14 mouse cellular contexts compared by ENCODE assay signal in genomic region chr1:156852409-156852808, GRCm38 (mm10). TPM values are rescaled to one million over a fixed set of nuclear protein-coding genes. Genes with fewer than 3 reads are reported as not detected.
DNase-seq lines count a peak whose midpoint lies in the region; ATAC-seq lines count a peak whose summit lies in the region.
"Had no signal": no experiment of that assay in that cellular context is flagged by ENCODE, and none has a peak within 500 bp of the region (broad histone marks: within the 10 kb centered on the region; RNA-seq: fewer than 3 reads in every experiment).

No protein-coding gene starts in this region.

- no peaks in the 10 kb centered on the region for H3K27me3 ChIP-seq in embryonic facial prominence, embryonic 15.5 days
- H3K27me3 ChIP-seq in limb, embryonic 13.5 days = no peaks in the 10 kb centered on the region
- H3K27me3 ChIP-seq in midbrain, embryonic 10.5 days (ENCODE audit: low read depth, poor library complexity, severe bottlenecking) = no peaks in the 10 kb centered on the region
- H3K27me3 ChIP-seq: heart, embryonic 13.5 days; neural tube, embryonic 13.5 days had no signal

- H3K9me3 ChIP-seq in embryonic facial prominence, embryonic 15.5 days (replicated peaks) = no peaks in the 10 kb centered on the region
- no peaks in the 10 kb centered on the region for H3K9me3 ChIP-seq in limb, embryonic 13.5 days
- H3K9me3 ChIP-seq in midbrain, embryonic 10.5 days (replicated peaks) = no peaks in the 10 kb centered on the region
- H3K9me3 ChIP-seq: heart, embryonic 13.5 days; neural tube, embryonic 13.5 days had no signal

- peaks cover 8% of the 10 kb centered on the region; the same call in 1 of the 2 replicates for H3K4me1 ChIP-seq in embryonic facial prominence, embryonic 15.5 days
- peaks cover 17% of the 10 kb centered on the region for H3K4me1 ChIP-seq in limb, embryonic 13.5 days
- no peaks in the 10 kb centered on the region for H3K4me1 ChIP-seq in midbrain, embryonic 10.5 days

- 33% methylated on average over 9 of the region's 9 CpGs for WGBS in embryonic facial prominence, embryonic 15.5 days
- WGBS in limb, embryonic 13.5 days = 17% methylated on average over 9 of the region's 9 CpGs
- WGBS in midbrain, embryonic 10.5 days = 84% methylated on average over 9 of the region's 9 CpGs

- H3K9ac ChIP-seq in embryonic facial prominence, embryonic 15.5 days = no peak overlapping the region
- H3K9ac ChIP-seq in limb, embryonic 13.5 days = no peak overlapping the region
- H3K9ac ChIP-seq: heart, embryonic 13.5 days; neural tube, embryonic 13.5 days had no signal

- no peak overlapping the region for H3K4me2 ChIP-seq in embryonic facial prominence, embryonic 15.5 days (replicated peaks)
- peak overlapping the region; percentile 30 for H3K4me2 ChIP-seq in limb, embryonic 13.5 days (replicated peaks)
- H3K4me2 ChIP-seq: neural tube, embryonic 13.5 days had no signal

- DNase-seq in embryo, embryonic 10 days (ENCODE audit: low spot score) = peak; percentile 43
- DNase-seq in embryo, embryonic 9.5 days (ENCODE audit: extremely low spot score) = no peak
- DNase-seq in embryo, embryonic 10.5 days (ENCODE audit: low spot score) = peak; percentile 55
- DNase-seq in midbrain, embryonic 10.5 days (ENCODE audit: low spot score) = no peak
- DNase-seq in cerebellum, adult 8-10 months = no peak
- no peak for DNase-seq in urinary bladder, postnatal 25 days (ENCODE audit: low spot score)
- DNase-seq: cerebellum, adult 9-11 months; heart, postnatal 36 days; layer of hippocampus, postnatal 36 days had no signal

- no peak overlapping the region for H3K4me3 ChIP-seq in embryonic facial prominence, embryonic 15.5 days (replicated peaks)
- H3K4me3 ChIP-seq in limb, embryonic 13.5 days = no peak overlapping the region
- no peak overlapping the region for H3K4me3 ChIP-seq in midbrain, embryonic 10.5 days
- H3K4me3 ChIP-seq: heart, embryonic 13.5 days; neural tube, embryonic 13.5 days had no signal

- peak overlapping the region; percentile 29 for H3K27ac ChIP-seq in embryonic facial prominence, embryonic 15.5 days (replicated peaks)
- H3K27ac ChIP-seq in limb, embryonic 13.5 days = peak overlapping the region; percentile 23; the same call in 1 of the 2 replicates
- H3K27ac ChIP-seq in midbrain, embryonic 10.5 days (replicated peaks) = no peak overlapping the region
- H3K27ac ChIP-seq: heart, embryonic 13.5 days had no signal

- ATAC-seq in embryonic facial prominence, embryonic 15.5 days (ENCODE audit: insufficient number of reproducible peaks, low FRiP score, low TSS enrichment, low read depth) = peak; percentile 75
- peak; percentile 95 for ATAC-seq in limb, embryonic 13.5 days (ENCODE audit: low FRiP score, low read depth)
- ATAC-seq: forebrain, embryonic 14.5 days had no signal

- 0 out of 2 replicates have a peak, but pooled peaks cover 7% of the 10 kb centered on the region for H3K36me3 ChIP-seq in embryonic facial prominence, embryonic 15.5 days
- peaks cover 5% of the 10 kb centered on the region for H3K36me3 ChIP-seq in limb, embryonic 13.5 days
- H3K36me3 ChIP-seq in midbrain, embryonic 10.5 days = peaks cover 17% of the 10 kb centered on the region

RNA-seq across cellular contexts. Expression of gene Angptl1, which starts 14.0 kb away (rescaled TPM):
- polyA plus RNA-seq in embryonic facial prominence, embryonic 15.5 days (2015; fragmentation: Nextera tagmentation; extraction: Ambion mirVana) = 65.3 and 75.8 TPM in 2 replicates
- polyA plus RNA-seq in limb, embryonic 13.5 days (2015; fragmentation: Nextera tagmentation; extraction: Ambion mirVana) = 60.4 and 66.1 TPM in 2 replicates
- polyA plus RNA-seq in midbrain, embryonic 10.5 days (2016; fragmentation: Nextera tagmentation; extraction: Ambion mirVana) = 1.0 and 1.3 TPM in 2 replicates

Comparison
In these comparisons a context has a peak if more than half of its experiments do, and no peak if none do; other contexts are left out.
1. DNase-seq: peak in embryo, embryonic 10 days (single experiment) and embryo, embryonic 10.5 days (single experiment); none in embryo, embryonic 9.5 days (single experiment), midbrain, embryonic 10.5 days (single experiment), cerebellum, adult 8-10 months (single experiment) and urinary bladder, postnatal 25 days (single experiment).
2. RNA of gene Angptl1, which starts 14.0 kb away (polyA plus RNA-seq): 60.4 to 66.1 TPM in limb, embryonic 13.5 days and 65.3 to 75.8 TPM in embryonic facial prominence, embryonic 15.5 days; 1.0 to 1.3 TPM in midbrain, embryonic 10.5 days; every median in the first group is over 10 times any median in the second.